In the genomic region with DNA sequence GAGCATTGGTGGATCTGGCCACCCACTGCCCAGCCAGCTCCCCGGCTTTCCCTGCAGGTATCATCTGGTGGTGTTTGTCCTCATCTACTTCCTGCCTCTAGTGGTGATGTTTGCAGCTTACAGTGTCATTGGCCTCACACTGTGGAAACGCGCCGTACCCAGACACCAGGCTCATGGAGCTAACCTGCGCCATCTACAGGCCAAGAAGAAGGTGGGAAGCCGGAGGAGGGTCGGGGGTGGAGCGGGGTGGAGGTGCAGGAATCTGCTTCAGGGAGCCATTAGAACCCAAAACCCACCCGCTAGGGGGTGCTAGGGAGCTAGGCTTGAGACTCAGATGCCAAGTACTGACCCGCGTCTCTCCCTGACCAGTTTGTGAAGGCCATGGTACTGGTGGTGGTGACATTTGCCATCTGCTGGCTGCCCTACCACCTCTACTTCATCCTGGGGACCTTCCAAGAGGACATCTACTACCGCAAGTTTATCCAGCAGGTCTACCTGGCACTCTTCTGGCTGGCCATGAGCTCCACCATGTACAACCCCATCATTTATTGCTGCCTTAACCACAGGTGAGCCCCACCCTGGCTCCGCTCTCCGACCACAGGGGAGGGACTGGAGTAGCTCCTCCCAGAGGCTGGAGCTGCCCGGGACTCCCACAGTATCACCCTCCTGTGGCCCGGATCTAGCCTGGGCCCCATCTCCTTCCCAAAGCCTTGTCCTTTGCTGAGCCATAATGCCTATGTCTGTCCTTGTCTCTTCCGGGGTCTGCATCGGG, we compare ENCODE assay signal across 8 mouse cellular contexts. TPM values are rescaled to one million over a fixed set of nuclear protein-coding genes. Genes with fewer than 3 reads are reported as not detected.
DNase-seq lines count a peak whose midpoint lies in the region; ATAC-seq and TF ChIP-seq lines count a peak whose summit lies in the region.

No protein-coding gene starts in this region.

- no peaks in the 10 kb centered on the region for H3K9me3 ChIP-seq in lung, embryonic 15.5 days

- ATAC-seq in lung, embryonic 15.5 days (ENCODE audit: borderline replicate concordance, extremely low read depth, low FRiP score, low TSS enrichment), result peak; percentile 77; the same call in 1 of the 2 replicates

- intact Hi-C loops in heart, postnatal 14 days (cut with DNase I), result no loop called here

- H3K4me2 ChIP-seq in lung, embryonic 15.5 days, result no peak overlapping the region

- H3K9ac ChIP-seq in lung, embryonic 15.5 days, result no peak overlapping the region

- TF ChIP-seq CTCF in bone marrow macrophage, adult 2 months (IDR thresholded peaks at IDR 0.05; ENCODE audit: low read depth, low read length), result peak; percentile 96
- TF ChIP-seq CTCF in embryonic fibroblast, embryonic 13.5 days (IDR thresholded peaks at IDR 0.05; ENCODE audit: borderline replicate concordance, insufficient read depth, low read length), result peak; percentile 65

- no peak for TF ChIP-seq POLR2A in bone marrow macrophage, adult 2 months (IDR thresholded peaks at IDR 0.05; ENCODE audit: borderline replicate concordance, low read depth, low read length)
- TF ChIP-seq POLR2A in embryonic fibroblast, embryonic 13.5 days (IDR thresholded peaks at IDR 0.05; ENCODE audit: low read depth, low read length), result no peak

- H3K4me3 ChIP-seq in bone marrow macrophage, adult 2 months (ENCODE audit: insufficient read depth, low read length), result no peak overlapping the region
- no peak overlapping the region for H3K4me3 ChIP-seq in embryonic fibroblast, embryonic 13.5 days (ENCODE audit: insufficient read depth, low read length)
- no peak overlapping the region for H3K4me3 ChIP-seq in lung, embryonic 15.5 days

- no peaks in the 10 kb centered on the region for H3K27me3 ChIP-seq in lung, embryonic 15.5 days

- no peak overlapping the region for H3K27ac ChIP-seq in bone marrow macrophage, adult 2 months (ENCODE audit: insufficient read depth, low read depth, low read length)
- H3K27ac ChIP-seq in embryonic fibroblast, embryonic 13.5 days (ENCODE audit: insufficient read depth, low read length), result no peak overlapping the region
- no peak overlapping the region for H3K27ac ChIP-seq in lung, embryonic 15.5 days

- DNase-seq in ES-CJ7 (ENCODE audit: low read depth, low spot score), result peak; percentile 97
- DNase-seq in heart, postnatal 14 days, result peak; percentile 58 to 67
- DNase-seq in large intestine, adult 2 months (ENCODE audit: low read depth, low spot score), result peak; percentile 52
- DNase-seq in ovary, postnatal 14 days (ENCODE audit: low spot score), result peak; percentile 33
- peak; percentile 80 for DNase-seq in thymus, postnatal 25 days

- no peaks in the 10 kb centered on the region for H3K36me3 ChIP-seq in lung, embryonic 15.5 days

- 9% methylated on average over 18 of the region's 18 CpGs for WGBS in large intestine, adult 2 months
- WGBS in lung, embryonic 15.5 days, result 13% methylated on average over 18 of the region's 18 CpGs

- H3K4me1 ChIP-seq in bone marrow macrophage, adult 2 months (ENCODE audit: control insufficient read depth, insufficient read depth, low read length), result no peaks in the 10 kb centered on the region
- H3K4me1 ChIP-seq in embryonic fibroblast, embryonic 13.5 days (ENCODE audit: control insufficient read depth, insufficient read depth, low read length), result no peaks in the 10 kb centered on the region
- no peaks in the 10 kb centered on the region for H3K4me1 ChIP-seq in lung, embryonic 15.5 days

RNA-seq across cellular contexts. Expression of a gene that starts 9.1 kb away (rescaled TPM):
- polyA plus RNA-seq in bone marrow macrophage, adult 2 months (2012; ENCODE audit: insufficient read depth, insufficient read length, missing spikeins), result not detected in 2 replicates
- not detected in 2 replicates for polyA plus RNA-seq in embryonic fibroblast, embryonic 13.5 days (2011; ENCODE audit: insufficient read length, low read depth, missing spikeins)
- not detected for total RNA-seq in heart, postnatal 14 days (2021)
- 2.5 and 3.3 TPM in 2 replicates for polyA plus RNA-seq in large intestine, adult 2 months (2012; rRNA removed)
- 0.56 and 0.72 TPM in 2 replicates for polyA plus RNA-seq in lung, embryonic 15.5 days (2015; fragmentation: Nextera tagmentation; extraction: Ambion mirVana)

RNA-seq across cellular contexts. Expression of a gene that starts 30.2 kb away (rescaled TPM):
- 0.37 TPM in 1 of 2 replicates, not detected in the other for polyA plus RNA-seq in bone marrow macrophage, adult 2 months (2012; ENCODE audit: insufficient read depth, insufficient read length, missing spikeins)
- 1.6 and 1.9 TPM in 2 replicates for polyA plus RNA-seq in embryonic fibroblast, embryonic 13.5 days (2011; ENCODE audit: insufficient read length, low read depth, missing spikeins)
- total RNA-seq in heart, postnatal 14 days (2021), result 10 to 100 TPM; 10.6 to 11.5 TPM
- polyA plus RNA-seq in large intestine, adult 2 months (2012; rRNA removed), result 223 and 259 TPM in 2 replicates
- 66.5 and 84.5 TPM in 2 replicates for polyA plus RNA-seq in lung, embryonic 15.5 days (2015; fragmentation: Nextera tagmentation; extraction: Ambion mirVana)

Comparison
In these comparisons a context has a peak if more than half of its experiments do, and no peak if none do; other contexts are left out.
1. DNase-seq: peak in every context shown above with its lines; median percentile 97 in ES-CJ7; 80 in thymus, postnatal 25 days; 62 in heart, postnatal 14 days; 52 in large intestine, adult 2 months; 33 in ovary, postnatal 14 days.
2. RNA of a gene that starts 30.2 kb away (polyA plus RNA-seq): 223 to 259 TPM in large intestine, adult 2 months and 66.5 to 84.5 TPM in lung, embryonic 15.5 days; 1.6 to 1.9 TPM in embryonic fibroblast, embryonic 13.5 days and 0.37 TPM in bone marrow macrophage, adult 2 months; every median in the first group is over 10 times any median in the second.